Mouse (Mus musculus): ENCODE data around the gene S100a3.

GRCm38 (mm10) chr3:90639511-90640154 lies 79.3 kb downstream of the S100a3 start:
- TF ChIP-seq CTCF (IDR thresholded peaks at IDR 0.05) (peak; percentile 78), EP300 (IDR thresholded peaks at IDR 0.05) (no peak)

All from lung, postnatal 0 days (tissue).